Mouse (Mus musculus) limb, embryonic 12.5 days (tissue): Measurements from ENCODE around the gene Neb. TPM values are rescaled to one million over a fixed set of nuclear protein-coding genes. Genes with fewer than 3 reads are reported as not detected.

Source experiments
- ATAC-seq: fragments of 200-750 bp; cut with Nextera tagmentation; 2 replicates; pipeline ENCODE4 v1.8.0; 2017; ENCODE audit warnings: low read depth, moderate TSS enrichment; ENCODE audit not compliant: insufficient number of reproducible peaks, insufficient read depth, low FRiP score, low TSS enrichment
- H3K27ac ChIP-seq: fragments of 300-500 bp; sonication (generic); 2 replicates; pipeline ENCODE4 v1.5.1; 2016; ENCODE audit warnings: mild to moderate bottlenecking, moderate library complexity
- H3K27me3 ChIP-seq: fragments of 300-500 bp; sonication (generic); 2 replicates; pipeline ENCODE4 v1.6.1; 2016; ENCODE audit warnings: mild to moderate bottlenecking, moderate library complexity
- H3K36me3 ChIP-seq: fragments of 300-500 bp; sonication (generic); 2 replicates; pipeline ENCODE4 v1.6.1; 2016; ENCODE audit warnings: mild to moderate bottlenecking, moderate library complexity
- H3K4me1 ChIP-seq: fragments of 300-500 bp; sonication (generic); replicated peaks from 2 replicates; pipeline ENCODE4 v1.6.1; 2016
- H3K4me2 ChIP-seq: fragments of 300-500 bp; sonication (generic); 2 replicates; pipeline ENCODE4 v1.6.1; 2016; ENCODE audit warnings: mild to moderate bottlenecking, moderate library complexity
- H3K4me3 ChIP-seq: fragments of 300-500 bp; sonication (generic); replicated peaks from 2 replicates; pipeline ENCODE4 v1.5.1; 2016; ENCODE audit warnings: mild to moderate bottlenecking
- H3K9ac ChIP-seq: fragments of 300-500 bp; sonication (generic); replicated peaks from 2 replicates; pipeline ENCODE4 v1.6.1; 2016; ENCODE audit warnings: mild to moderate bottlenecking, moderate library complexity
- H3K9me3 ChIP-seq: fragments of 300-500 bp; sonication (generic); 2 replicates; pipeline ENCODE4 v1.6.1; 2016; ENCODE audit warnings: mild to moderate bottlenecking, moderate library complexity
- WGBS: fragments of 180-500 bp; shearing (Covaris S2); methylation state at CpG from one replicate; pipeline ENCODE4 v1.1.7; 2016; 5-methylcytosine and 5-hydroxymethylcytosine counted together
- polyA plus RNA-seq: library from polyadenylated mRNA; unstranded; fragments of >200 nt; fragmentation: Nextera tagmentation; extraction: Ambion mirVana; gene quantifications from 2 replicates; pipeline ENCODE4 v1.2.1, GENCODE M21; 2016

Gene Neb
- polyA plus RNA-seq, 1 experiment from 2014 or later, result 43.4 TPM

DNA sequence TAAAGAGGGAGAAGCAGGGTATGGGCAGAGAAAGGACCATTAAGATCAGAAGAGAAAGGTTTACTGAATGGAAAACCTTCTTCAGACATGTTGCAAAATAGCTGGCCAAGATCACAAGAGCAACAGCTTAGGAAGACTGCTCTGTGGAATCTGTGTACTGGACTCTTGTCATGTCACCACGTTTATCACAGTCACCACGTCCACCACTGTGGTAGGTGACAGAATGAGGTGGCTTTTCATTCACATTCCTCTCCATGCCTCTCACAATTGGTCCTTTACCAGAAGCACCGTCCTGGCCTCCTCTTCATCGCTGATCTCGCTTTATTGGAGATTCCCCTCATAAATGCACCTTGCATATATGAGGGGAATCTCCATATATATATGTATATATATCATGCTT lies 71.6 kb downstream of the Neb start:
- WGBS, result 82% methylated on average over 5 of the region's 5 CpGs
- ATAC-seq, result no peak

DNA sequence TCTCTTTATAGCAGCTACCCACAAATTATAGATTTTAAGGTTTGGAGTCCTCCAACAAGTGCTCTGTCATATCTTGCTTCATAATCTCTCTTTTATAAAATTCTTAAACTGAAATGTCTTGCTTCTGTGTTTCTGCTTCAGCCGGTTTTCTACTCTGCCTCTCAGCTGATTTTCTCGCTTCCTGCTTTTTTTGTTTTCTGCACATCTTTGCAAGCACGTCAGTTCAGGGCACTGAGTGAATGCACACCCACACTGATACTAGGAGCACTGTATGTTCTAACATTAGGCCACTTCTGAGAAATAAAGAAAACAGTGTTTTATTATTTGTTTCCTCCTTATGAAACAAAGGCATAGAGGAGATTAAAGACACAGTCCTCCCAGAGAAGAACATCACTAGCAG lies 73.7 kb downstream of the Neb start:
- no peaks in the 10 kb centered on the region for H3K36me3 ChIP-seq
- WGBS, result 85% methylated on average over 3 of the region's 3 CpGs
- no peaks in the 10 kb centered on the region for H3K4me1 ChIP-seq
- ATAC-seq, result no peak
- H3K9me3 ChIP-seq, result no peaks in the 10 kb centered on the region
- H3K27me3 ChIP-seq, result no peaks in the 10 kb centered on the region
- H3K27ac ChIP-seq, result no peak overlapping the region
- H3K4me3 ChIP-seq, result no peak overlapping the region
- no peak overlapping the region for H3K9ac ChIP-seq
- no peak overlapping the region for H3K4me2 ChIP-seq

More for the DNA sequence above, 71.6 kb downstream of the Neb start:
- H3K4me3 ChIP-seq, result no peak overlapping the region
- H3K4me1 ChIP-seq, result no peaks in the 10 kb centered on the region
- no peak overlapping the region for H3K4me2 ChIP-seq
- H3K9ac ChIP-seq, result no peak overlapping the region
- no peaks in the 10 kb centered on the region for H3K9me3 ChIP-seq
- no peaks in the 10 kb centered on the region for H3K27me3 ChIP-seq
- no peaks in the 10 kb centered on the region for H3K36me3 ChIP-seq
- no peak overlapping the region for H3K27ac ChIP-seq

DNA sequence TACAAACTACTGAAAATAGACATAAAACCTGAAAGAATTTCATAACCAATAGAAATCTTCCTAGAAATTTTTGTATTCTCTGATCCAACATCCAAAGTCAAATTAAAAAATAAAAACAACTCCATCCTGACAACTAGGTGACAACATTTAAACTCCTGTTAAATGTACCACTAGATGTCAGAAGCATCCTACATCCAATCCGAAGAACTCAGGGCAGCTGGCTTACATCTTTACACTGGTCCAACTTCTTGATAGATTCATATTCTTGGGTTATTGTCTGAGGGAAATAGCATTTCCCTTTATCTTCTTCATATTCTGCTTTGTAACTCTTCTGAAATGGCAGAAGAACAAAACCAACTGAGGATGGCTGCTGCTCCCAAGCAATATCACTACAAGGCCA lies 74.9 kb downstream of the Neb start:
- Histone ChIP-seq H3K36me3 (no peaks in the 10 kb centered on the region), H3K9ac (no peak overlapping the region), H3K4me2 (no peak overlapping the region), H3K27ac (no peak overlapping the region), H3K4me1 (no peaks in the 10 kb centered on the region), H3K9me3 (no peaks in the 10 kb centered on the region), H3K27me3 (no peaks in the 10 kb centered on the region), H3K4me3 (no peak overlapping the region)
- 88% methylated on average over 1 of the region's 1 CpGs for WGBS
- no peak for ATAC-seq

DNA sequence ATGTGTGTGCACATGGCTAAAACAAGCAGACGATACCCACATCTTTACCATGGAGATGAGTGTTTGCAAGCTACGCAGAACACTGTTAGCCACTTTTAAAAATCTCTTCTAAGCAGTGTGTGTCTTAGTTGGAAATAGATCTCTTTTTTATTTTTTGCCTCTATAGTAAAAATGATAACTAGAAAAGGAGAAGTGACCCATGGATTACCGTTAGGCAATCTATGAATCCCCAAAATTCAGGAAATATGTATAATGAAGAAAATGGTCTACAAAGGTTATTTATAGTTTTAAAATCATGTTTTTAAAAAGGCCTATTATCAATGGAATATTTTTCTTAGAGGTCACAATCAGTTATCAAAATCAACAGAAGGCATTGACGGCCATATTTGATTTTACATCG lies 80.3 kb downstream of the Neb start:
- no peaks in the 10 kb centered on the region for H3K4me1 ChIP-seq
- 91% methylated on average over 5 of the region's 5 CpGs for WGBS
- no peak for ATAC-seq
- no peak overlapping the region for H3K27ac ChIP-seq
- no peak overlapping the region for H3K9ac ChIP-seq
- no peaks in the 10 kb centered on the region for H3K36me3 ChIP-seq
- no peaks in the 10 kb centered on the region for H3K9me3 ChIP-seq
- H3K27me3 ChIP-seq, result no peaks in the 10 kb centered on the region
- H3K4me2 ChIP-seq, result no peak overlapping the region
- no peak overlapping the region for H3K4me3 ChIP-seq

DNA sequence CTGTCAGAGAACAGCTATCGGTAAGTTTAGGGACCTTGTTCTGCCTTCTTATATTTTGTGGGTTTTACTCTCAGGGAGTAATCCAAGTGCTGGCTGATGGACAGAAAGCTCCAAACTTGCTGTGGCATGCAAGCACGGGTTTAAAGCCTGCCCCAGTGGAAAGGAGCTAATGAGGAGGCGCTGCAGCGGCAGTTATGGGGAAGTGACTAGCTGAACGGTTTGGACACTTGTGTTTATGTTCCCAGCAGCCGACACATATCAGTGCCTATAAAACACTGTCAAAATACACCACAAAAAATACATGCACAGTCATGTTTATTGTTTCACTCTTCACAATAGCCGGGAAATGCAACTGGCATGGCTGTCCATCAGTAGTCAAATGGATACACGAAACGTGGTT lies 81.5 kb downstream of the Neb start:
- WGBS, result 70% methylated on average over 9 of the region's 9 CpGs
- Histone ChIP-seq H3K4me1 (no peaks in the 10 kb centered on the region), H3K27ac (no peak overlapping the region), H3K27me3 (no peaks in the 10 kb centered on the region), H3K9me3 (no peaks in the 10 kb centered on the region), H3K36me3 (no peaks in the 10 kb centered on the region), H3K4me3 (no peak overlapping the region), H3K9ac (no peak overlapping the region), H3K4me2 (no peak overlapping the region)
- ATAC-seq, result no peak

DNA sequence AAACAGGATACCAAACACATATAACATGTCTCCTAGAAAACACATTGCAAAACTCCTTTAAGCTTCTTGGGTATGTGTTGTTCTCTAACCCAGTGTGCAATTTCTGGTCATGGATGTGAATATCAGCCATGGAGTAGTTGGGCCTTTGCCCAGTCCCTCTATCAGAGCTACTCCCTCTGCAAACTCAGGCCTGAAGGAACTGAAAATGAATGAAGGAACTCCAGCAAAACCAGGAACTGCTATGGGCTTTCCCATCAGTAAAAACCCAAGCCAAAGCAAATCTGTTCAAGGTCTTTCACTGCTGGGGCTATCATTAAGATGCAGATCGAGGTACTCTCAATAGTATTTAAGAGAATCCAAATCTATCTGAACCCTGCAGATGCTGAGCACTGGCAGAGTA lies 90.8 kb downstream of the Neb start:
- H3K9me3 ChIP-seq, result no peaks in the 10 kb centered on the region
- WGBS, result 82% methylated on average over 1 of the region's 1 CpGs
- H3K27me3 ChIP-seq, result no peaks in the 10 kb centered on the region
- H3K4me2 ChIP-seq, result no peak overlapping the region
- no peak overlapping the region for H3K9ac ChIP-seq
- ATAC-seq, result no peak
- no peak overlapping the region for H3K27ac ChIP-seq
- H3K36me3 ChIP-seq, result no peaks in the 10 kb centered on the region
- H3K4me1 ChIP-seq, result no peaks in the 10 kb centered on the region
- no peak overlapping the region for H3K4me3 ChIP-seq

DNA sequence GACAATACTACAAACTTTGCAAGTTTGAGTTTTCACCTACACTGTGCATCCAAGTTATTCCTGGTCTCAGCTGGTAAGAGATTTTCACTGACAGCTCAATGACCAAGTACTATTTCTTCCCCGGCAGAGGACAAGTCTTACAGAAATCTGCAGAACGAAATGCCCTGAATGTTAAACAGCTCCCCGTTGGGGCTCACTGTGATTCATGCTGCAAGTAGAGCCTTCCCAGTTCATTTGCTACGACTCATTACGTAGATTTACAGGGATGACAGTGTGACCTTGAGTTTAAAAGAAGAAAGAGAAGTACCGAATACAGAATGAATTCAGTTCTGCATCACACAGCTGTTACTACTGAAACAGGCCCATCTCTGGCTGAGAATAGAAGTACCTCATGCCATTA lies 91.9 kb downstream of the Neb start:
- Histone ChIP-seq H3K4me2 (no peak overlapping the region), H3K27me3 (no peaks in the 10 kb centered on the region), H3K4me3 (no peak overlapping the region), H3K36me3 (no peaks in the 10 kb centered on the region), H3K9me3 (no peaks in the 10 kb centered on the region), H3K27ac (no peak overlapping the region), H3K9ac (no peak overlapping the region), H3K4me1 (no peaks in the 10 kb centered on the region)
- ATAC-seq, result no peak
- 84% methylated on average over 6 of the region's 6 CpGs for WGBS

DNA sequence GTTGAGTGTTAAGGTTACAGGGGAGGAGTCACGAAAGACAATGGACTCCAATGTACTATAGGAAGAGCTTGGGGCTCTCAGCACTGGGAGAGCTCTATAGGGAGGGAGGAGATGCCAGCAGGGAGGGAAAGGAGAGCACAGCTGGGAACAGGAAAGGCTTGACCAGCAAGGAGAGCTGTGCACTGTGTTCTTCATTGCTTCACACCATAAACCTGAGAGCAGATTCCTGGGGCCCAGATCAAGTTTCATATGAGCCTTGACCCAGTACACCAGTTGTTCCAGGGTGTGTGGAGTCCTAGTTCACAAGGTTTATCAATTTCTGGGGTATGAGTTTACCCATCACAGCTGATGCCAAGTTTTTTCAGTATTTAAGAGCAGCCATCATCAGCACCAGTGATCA lies 106.1 kb downstream of the Neb start:
- ATAC-seq, result no peak
- 41% methylated on average over 1 of the region's 1 CpGs for WGBS
- no peaks in the 10 kb centered on the region for H3K9me3 ChIP-seq
- H3K4me2 ChIP-seq, result no peak overlapping the region
- H3K4me3 ChIP-seq, result no peak overlapping the region
- no peak overlapping the region for H3K27ac ChIP-seq
- no peak overlapping the region for H3K9ac ChIP-seq
- H3K4me1 ChIP-seq, result peaks cover 8% of the 10 kb centered on the region; the same call in 1 of the 2 replicates
- H3K36me3 ChIP-seq, result no peaks in the 10 kb centered on the region
- H3K27me3 ChIP-seq, result no peaks in the 10 kb centered on the region

DNA sequence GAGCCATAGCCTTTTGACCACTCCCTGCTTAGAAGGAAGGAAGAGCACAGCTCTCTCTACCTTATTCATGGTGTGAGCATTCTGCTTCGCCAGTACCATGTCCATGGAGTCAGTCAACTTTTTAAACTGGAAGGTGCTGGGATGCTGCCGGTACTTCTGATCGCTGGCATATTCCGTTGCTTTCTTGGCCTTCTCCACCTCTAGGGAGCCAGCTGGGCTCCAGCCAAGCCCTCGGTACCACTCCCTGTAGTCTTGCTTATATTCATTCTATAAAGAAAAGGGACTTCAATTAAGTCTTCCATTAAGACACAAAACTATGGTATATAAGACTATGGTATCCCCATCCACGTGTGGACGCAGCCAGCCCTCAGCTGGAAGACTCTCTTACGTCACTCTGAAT lies 107.4 kb downstream of the Neb start:
- H3K27me3 ChIP-seq, result no peaks in the 10 kb centered on the region
- H3K27ac ChIP-seq, result no peak overlapping the region
- no peak overlapping the region for H3K4me3 ChIP-seq
- ATAC-seq, result no peak
- 93% methylated on average over 8 of the region's 8 CpGs for WGBS
- no peak overlapping the region for H3K4me2 ChIP-seq
- H3K36me3 ChIP-seq, result no peaks in the 10 kb centered on the region
- H3K9me3 ChIP-seq, result no peaks in the 10 kb centered on the region
- peaks cover 8% of the 10 kb centered on the region; the same call in 1 of the 2 replicates for H3K4me1 ChIP-seq
- H3K9ac ChIP-seq, result no peak overlapping the region

DNA sequence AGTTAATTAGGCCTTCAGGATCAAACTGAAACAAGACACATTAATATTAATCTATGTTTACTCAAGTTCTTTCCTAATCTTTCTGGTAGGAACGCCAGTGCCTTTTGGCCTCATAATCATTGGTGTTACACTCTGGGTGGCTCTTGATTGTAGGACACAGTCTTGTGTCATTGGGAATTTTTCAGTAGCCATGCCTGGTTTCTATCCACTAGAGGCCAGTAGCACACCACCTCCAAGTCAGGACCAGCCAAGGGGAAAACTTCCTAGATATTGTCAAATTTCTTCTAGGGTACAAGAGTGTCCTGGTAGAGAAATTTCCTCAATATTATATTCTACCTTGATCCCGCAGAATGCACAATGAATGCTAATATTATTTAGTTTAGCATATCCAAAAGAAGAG lies 116.1 kb downstream of the Neb start:
- H3K4me1 ChIP-seq, result no peaks in the 10 kb centered on the region
- H3K4me3 ChIP-seq, result no peak overlapping the region
- no peaks in the 10 kb centered on the region for H3K9me3 ChIP-seq
- WGBS, result 41% methylated on average over 2 of the region's 2 CpGs
- no peaks in the 10 kb centered on the region for H3K27me3 ChIP-seq
- no peaks in the 10 kb centered on the region for H3K36me3 ChIP-seq
- no peak overlapping the region for H3K9ac ChIP-seq
- H3K27ac ChIP-seq, result no peak overlapping the region
- no peak for ATAC-seq
- H3K4me2 ChIP-seq, result no peak overlapping the region

DNA sequence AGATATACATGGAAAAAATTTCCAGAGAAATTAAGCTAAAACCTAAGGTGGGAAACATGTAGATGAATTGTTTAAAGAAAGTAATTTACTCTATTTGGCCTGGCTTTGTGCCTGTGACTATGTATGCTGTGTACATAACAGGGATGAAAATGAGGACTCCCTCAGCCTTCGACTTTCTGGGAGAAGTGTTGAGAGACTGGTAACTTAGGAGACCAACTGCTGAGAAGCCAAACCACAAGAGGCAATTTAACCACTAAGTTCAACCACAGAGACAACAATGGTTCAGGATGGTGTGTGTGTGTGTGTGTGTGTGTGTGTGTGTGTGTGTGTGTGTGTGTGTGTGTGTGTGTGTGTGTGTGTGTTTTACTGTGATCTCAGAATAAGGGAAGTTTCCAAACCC lies 126.2 kb downstream of the Neb start:
- H3K36me3 ChIP-seq, result no peaks in the 10 kb centered on the region
- H3K9ac ChIP-seq, result no peak overlapping the region
- H3K27ac ChIP-seq, result no peak overlapping the region
- no peak for ATAC-seq
- no peak overlapping the region for H3K4me3 ChIP-seq
- no peaks in the 10 kb centered on the region for H3K9me3 ChIP-seq
- H3K27me3 ChIP-seq, result no peaks in the 10 kb centered on the region
- WGBS, result 56% methylated on average over 1 of the region's 1 CpGs
- H3K4me1 ChIP-seq, result no peaks in the 10 kb centered on the region
- no peak overlapping the region for H3K4me2 ChIP-seq

DNA sequence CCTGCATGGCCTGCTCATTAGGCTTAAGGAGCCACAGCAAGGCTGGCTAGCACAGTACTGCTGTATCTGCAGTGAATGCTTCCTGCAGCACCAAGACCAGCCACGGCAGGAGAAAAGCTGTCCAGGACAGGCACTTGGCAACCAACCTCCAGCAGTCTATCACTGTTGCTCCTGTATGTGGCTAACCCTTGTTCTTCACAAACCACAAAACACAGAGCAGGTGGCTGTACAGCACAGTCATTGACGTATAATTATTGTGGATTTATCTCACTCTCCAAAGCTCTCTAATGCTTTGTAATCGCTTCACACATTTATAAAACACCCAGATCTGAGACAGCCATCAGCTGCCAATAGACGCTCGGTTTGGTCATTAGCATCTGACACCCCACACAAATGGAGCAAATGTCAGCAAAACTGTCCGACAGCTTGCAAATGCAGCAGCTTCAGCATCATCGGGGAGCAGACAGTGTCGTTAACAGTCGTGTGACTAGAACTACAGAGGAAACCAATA lies 129.9 kb downstream of the Neb start:
- ATAC-seq, result no peak
- Histone ChIP-seq H3K4me2 (no peak overlapping the region), H3K9ac (no peak overlapping the region), H3K27ac (no peak overlapping the region), H3K27me3 (no peaks in the 10 kb centered on the region), H3K9me3 (no peaks in the 10 kb centered on the region), H3K36me3 (no peaks in the 10 kb centered on the region), H3K4me1 (no peaks in the 10 kb centered on the region), H3K4me3 (no peak overlapping the region)
- 65% methylated on average over 9 of the region's 9 CpGs for WGBS
